Comparison of ENCODE assay signal across 18 mouse cellular contexts in genomic region chr11:51614256-51614655, GRCm38 (mm10). TPM values are rescaled to one million over a fixed set of nuclear protein-coding genes. Genes with fewer than 3 reads are reported as not detected.
DNase-seq lines count a peak whose midpoint lies in the region; ATAC-seq and TF ChIP-seq lines count a peak whose summit lies in the region.
"Had no signal": no experiment of that assay in that cellular context is flagged by ENCODE, and none has a peak within 500 bp of the region (broad histone marks: within the 10 kb centered on the region; RNA-seq: fewer than 3 reads in every experiment).

No protein-coding gene starts in this region.

- no peak overlapping the region for H3K4me3 ChIP-seq in lung, embryonic 16.5 days (ENCODE audit: low read length)
- no peak overlapping the region for H3K4me3 ChIP-seq in lung, adult 2 months (replicated peaks; ENCODE audit: extremely low read depth, low read depth, low read length)
- H3K4me3 ChIP-seq in intestine, embryonic 16.5 days (ENCODE audit: low read length) = no peak overlapping the region
- H3K4me3 ChIP-seq in stomach, postnatal 0 days (ENCODE audit: low read depth, low read length) = no peak overlapping the region

- H3K27me3 ChIP-seq in lung, embryonic 16.5 days (ENCODE audit: control insufficient read depth, insufficient read depth, low read depth, low read length) = no peaks in the 10 kb centered on the region
- no peaks in the 10 kb centered on the region for H3K27me3 ChIP-seq in intestine, embryonic 16.5 days (replicated peaks; ENCODE audit: control insufficient read depth, insufficient read depth, low read length)
- no peaks in the 10 kb centered on the region for H3K27me3 ChIP-seq in stomach, postnatal 0 days (ENCODE audit: control insufficient read depth, insufficient read depth, low read length)
- H3K27me3 ChIP-seq: hindbrain, embryonic 15.5 days; neural tube, embryonic 13.5 days had no signal

- WGBS in lung, embryonic 16.5 days = 69% methylated on average over 8 of the region's 8 CpGs
- 72% methylated on average over 8 of the region's 8 CpGs for WGBS in lung, adult 2 months
- 73% methylated on average over 8 of the region's 8 CpGs for WGBS in intestine, embryonic 16.5 days
- 70% methylated on average over 8 of the region's 8 CpGs for WGBS in stomach, postnatal 0 days

- no peak for TF ChIP-seq CTCF in lung, adult 2 months (IDR thresholded peaks at IDR 0.05; ENCODE audit: insufficient read depth, low read length)
- no peak; the same call in 1 of the 2 replicates for TF ChIP-seq CTCF in stomach, postnatal 0 days (IDR thresholded peaks at IDR 0.05; ENCODE audit: low read depth)

- no peak for DNase-seq in lung, adult 2 months
- DNase-seq in ZHBTc4 (ENCODE audit: low read depth, low spot score) = peak; percentile 53
- no peak for DNase-seq in stomach, postnatal 0 days (ENCODE audit: low spot score)
- DNase-seq in adrenal gland, adult 8-10 months = no peak
- DNase-seq in right cerebral cortex, postnatal 36 days (ENCODE audit: low spot score in 2 of 2) = no peak
- DNase-seq: cerebellum, adult 8-10 months; gastrocnemius, postnatal 25 days; heart, postnatal 10 days; kidney, adult 18-20 months; kidney, postnatal 25 days; right cerebral cortex, postnatal 14 days; thymus, adult 2 months had no signal

- no peak for TF ChIP-seq POLR2A in lung, adult 2 months (IDR thresholded peaks at IDR 0.05; ENCODE audit: borderline replicate concordance, extremely low read depth, low read depth, low read length)

- no peak for TF ChIP-seq EP300 in stomach, postnatal 0 days (optimal IDR thresholded peaks at IDR 0.05)

- no peaks in the 10 kb centered on the region for H3K9me3 ChIP-seq in lung, embryonic 16.5 days (ENCODE audit: control insufficient read depth, low read length)
- H3K9me3 ChIP-seq in intestine, embryonic 16.5 days (ENCODE audit: control insufficient read depth, low read length) = no peaks in the 10 kb centered on the region
- no peaks in the 10 kb centered on the region for H3K9me3 ChIP-seq in stomach, postnatal 0 days (ENCODE audit: control insufficient read depth, low read length)
- H3K9me3 ChIP-seq: hindbrain, embryonic 15.5 days; neural tube, embryonic 13.5 days had no signal

- H3K9ac ChIP-seq in lung, embryonic 16.5 days (ENCODE audit: low read length) = no peak overlapping the region
- 0 out of 2 replicates have a peak overlapping the region, but pooled peaks have one; percentile 78 for H3K9ac ChIP-seq in intestine, embryonic 16.5 days (ENCODE audit: low read depth, low read length)
- H3K9ac ChIP-seq in stomach, postnatal 0 days (ENCODE audit: low read length) = no peak overlapping the region
- H3K9ac ChIP-seq: hindbrain, embryonic 15.5 days; neural tube, embryonic 13.5 days had no signal

- no peak overlapping the region for H3K4me2 ChIP-seq in lung, embryonic 16.5 days (ENCODE audit: low read depth, low read length)
- no peak overlapping the region for H3K4me2 ChIP-seq in intestine, embryonic 16.5 days (ENCODE audit: low read depth, low read length)
- no peak overlapping the region for H3K4me2 ChIP-seq in stomach, postnatal 0 days (replicated peaks; ENCODE audit: low read depth)

- peaks cover 13% of the 10 kb centered on the region for H3K4me1 ChIP-seq in lung, embryonic 16.5 days (replicated peaks; ENCODE audit: control insufficient read depth, insufficient read depth, low read length)
- H3K4me1 ChIP-seq in lung, adult 2 months (ENCODE audit: control insufficient read depth, insufficient read depth, low read length) = peaks cover 14% of the 10 kb centered on the region
- peaks cover 17% of the 10 kb centered on the region for H3K4me1 ChIP-seq in intestine, embryonic 16.5 days (ENCODE audit: control insufficient read depth, insufficient read depth, low read length)
- peaks cover 3% of the 10 kb centered on the region; the same call in 1 of the 2 replicates for H3K4me1 ChIP-seq in stomach, postnatal 0 days (replicated peaks; ENCODE audit: control insufficient read depth, insufficient read depth)

- H3K27ac ChIP-seq in lung, embryonic 16.5 days (ENCODE audit: low read length) = peak overlapping the region; percentile 99
- H3K27ac ChIP-seq in intestine, embryonic 16.5 days (ENCODE audit: low read length) = peak overlapping the region; percentile 96
- H3K27ac ChIP-seq in stomach, postnatal 0 days (replicated peaks) = peak overlapping the region; percentile 93
- H3K27ac ChIP-seq: hindbrain, embryonic 15.5 days; neural tube, embryonic 13.5 days had no signal

- H3K36me3 ChIP-seq in lung, embryonic 16.5 days (ENCODE audit: control insufficient read depth, insufficient read depth, low read length) = no peaks in the 10 kb centered on the region
- H3K36me3 ChIP-seq in intestine, embryonic 16.5 days (ENCODE audit: control insufficient read depth, insufficient read depth, low read length) = no peaks in the 10 kb centered on the region
- H3K36me3 ChIP-seq in stomach, postnatal 0 days (ENCODE audit: control insufficient read depth, insufficient read depth, low read length) = no peaks in the 10 kb centered on the region
- H3K36me3 ChIP-seq: hindbrain, embryonic 15.5 days; neural tube, embryonic 13.5 days had no signal

- no peak for ATAC-seq in lung, embryonic 16.5 days (ENCODE audit: low read depth)
- no peak for ATAC-seq in intestine, embryonic 16.5 days
- ATAC-seq in stomach, postnatal 0 days (ENCODE audit: low FRiP score, low TSS enrichment) = no peak
- ATAC-seq: activated CD4-positive, CD25-positive, alpha-beta regulatory T cell, adult 4 months; CD4-positive, CD25-positive, alpha-beta regulatory T cell, adult 4 months had no signal

RNA-seq across cellular contexts. Expression of gene Nhp2, which starts 5.3 kb away (rescaled TPM):
- 111 and 116 TPM in 2 replicates for polyA plus RNA-seq in lung, embryonic 16.5 days (2015; fragmentation: Nextera tagmentation; extraction: Ambion mirVana)
- polyA plus RNA-seq in lung, adult 2 months (2012; rRNA removed) = 22.6 and 33.3 TPM in 2 replicates
- 150 and 175 TPM in 2 replicates for polyA plus RNA-seq in intestine, embryonic 16.5 days (2015; fragmentation: Nextera tagmentation; extraction: Ambion mirVana)
- polyA plus RNA-seq in stomach, postnatal 0 days (2015; fragmentation: Nextera tagmentation; extraction: Ambion mirVana) = 134 and 144 TPM in 2 replicates
- 10 to 100 TPM; 52.2 to 75.1 (median 56.2) TPM for total RNA-seq in adrenal gland, adult 8-10 months (2022)

RNA-seq across cellular contexts. Expression of gene Hnrnpab, which starts 7.6 kb away (rescaled TPM):
- polyA plus RNA-seq in lung, embryonic 16.5 days (2015; fragmentation: Nextera tagmentation; extraction: Ambion mirVana) = 317 and 349 TPM in 2 replicates
- 174 and 289 TPM in 2 replicates for polyA plus RNA-seq in lung, adult 2 months (2012; rRNA removed)
- polyA plus RNA-seq in intestine, embryonic 16.5 days (2015; fragmentation: Nextera tagmentation; extraction: Ambion mirVana) = 261 and 264 TPM in 2 replicates
- 204 and 215 TPM in 2 replicates for polyA plus RNA-seq in stomach, postnatal 0 days (2015; fragmentation: Nextera tagmentation; extraction: Ambion mirVana)
- total RNA-seq in adrenal gland, adult 8-10 months (2022) = 100 to 1,000 TPM; 219 to 321 (median 266) TPM

RNA-seq across cellular contexts. Expression of gene Rmnd5b, which starts 21.4 kb away (rescaled TPM):
- 41.1 and 41.8 TPM in 2 replicates for polyA plus RNA-seq in lung, embryonic 16.5 days (2015; fragmentation: Nextera tagmentation; extraction: Ambion mirVana)
- 64.9 and 65.8 TPM in 2 replicates for polyA plus RNA-seq in lung, adult 2 months (2012; rRNA removed)
- 42.0 and 44.4 TPM in 2 replicates for polyA plus RNA-seq in intestine, embryonic 16.5 days (2015; fragmentation: Nextera tagmentation; extraction: Ambion mirVana)
- 34.6 and 35.3 TPM in 2 replicates for polyA plus RNA-seq in stomach, postnatal 0 days (2015; fragmentation: Nextera tagmentation; extraction: Ambion mirVana)
- 10 to 100 TPM; 42.4 to 60.2 (median 51.6) TPM for total RNA-seq in adrenal gland, adult 8-10 months (2022)

RNA-seq across cellular contexts. Expression of gene Phykpl, which starts 29.7 kb away (rescaled TPM):
- polyA plus RNA-seq in lung, embryonic 16.5 days (2015; fragmentation: Nextera tagmentation; extraction: Ambion mirVana) = 17.6 and 18.9 TPM in 2 replicates
- polyA plus RNA-seq in lung, adult 2 months (2012; rRNA removed) = 19.8 and 25.4 TPM in 2 replicates
- 20.5 and 20.9 TPM in 2 replicates for polyA plus RNA-seq in intestine, embryonic 16.5 days (2015; fragmentation: Nextera tagmentation; extraction: Ambion mirVana)
- 13.3 and 14.0 TPM in 2 replicates for polyA plus RNA-seq in stomach, postnatal 0 days (2015; fragmentation: Nextera tagmentation; extraction: Ambion mirVana)
- 10 to 100 TPM; 27.2 to 39.4 (median 33.3) TPM for total RNA-seq in adrenal gland, adult 8-10 months (2022)

RNA-seq across cellular contexts. Expression of gene N4bp3, which starts 36.4 kb away (rescaled TPM):
- 43.4 and 43.5 TPM in 2 replicates for polyA plus RNA-seq in lung, embryonic 16.5 days (2015; fragmentation: Nextera tagmentation; extraction: Ambion mirVana)
- polyA plus RNA-seq in lung, adult 2 months (2012; rRNA removed) = 43.7 and 45.9 TPM in 2 replicates
- 16.1 and 17.0 TPM in 2 replicates for polyA plus RNA-seq in intestine, embryonic 16.5 days (2015; fragmentation: Nextera tagmentation; extraction: Ambion mirVana)
- polyA plus RNA-seq in stomach, postnatal 0 days (2015; fragmentation: Nextera tagmentation; extraction: Ambion mirVana) = 16.1 and 16.8 TPM in 2 replicates
- 10 to 100 TPM in 1 of 4 experiments, 1 to 10 TPM in 3; 8.2 to 10.6 (median 8.5) TPM for total RNA-seq in adrenal gland, adult 8-10 months (2022)
